Mouse (Mus musculus): ENCODE data around the gene Polr3a.

DNA sequence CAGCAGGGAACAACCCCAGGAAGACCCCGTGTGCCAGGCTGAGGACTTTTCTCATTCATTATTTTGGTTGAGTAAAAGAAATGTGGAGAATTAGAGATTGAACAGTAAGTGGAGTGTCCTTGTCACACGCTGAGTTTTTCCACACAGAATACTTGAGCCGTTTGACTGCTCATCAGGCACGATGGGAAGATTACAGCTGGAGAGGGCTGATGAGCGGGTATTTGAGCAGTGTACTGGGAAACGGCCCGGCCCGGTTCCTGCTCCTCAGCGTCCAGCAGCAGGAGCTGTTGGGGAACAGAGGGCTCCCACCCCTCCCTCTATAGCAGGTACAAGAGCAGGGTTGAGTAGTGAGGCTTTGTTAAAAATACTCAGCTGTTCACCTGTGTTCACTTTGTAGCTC is 12.6 kb upstream of the Polr3a start:
- no peak for TF ChIP-seq CTCF (IDR thresholded peaks at IDR 0.05; ENCODE audit: borderline replicate concordance, control insufficient read depth, extremely low read depth, insufficient read depth, low read length, poor library complexity)
- TF ChIP-seq POLR2A (IDR thresholded peaks at IDR 0.05; ENCODE audit: control insufficient read depth, extremely low read depth, insufficient read depth, low read length, poor library complexity), result no peak

Measured in thymus, adult 2 months (tissue).